Mouse (Mus musculus) brain, adult 2 months (tissue): Measurements from ENCODE around the gene Gm973.
A peak's percentile ranks its signal among the peaks of the same experiment; 100 is the strongest.

Experiments
- DNase-seq: peaks from one replicate; pipeline ENCODE4 v3.0.0; 2011; ENCODE audit warnings: low read depth, low spot score

Gene Gm973

DNA sequence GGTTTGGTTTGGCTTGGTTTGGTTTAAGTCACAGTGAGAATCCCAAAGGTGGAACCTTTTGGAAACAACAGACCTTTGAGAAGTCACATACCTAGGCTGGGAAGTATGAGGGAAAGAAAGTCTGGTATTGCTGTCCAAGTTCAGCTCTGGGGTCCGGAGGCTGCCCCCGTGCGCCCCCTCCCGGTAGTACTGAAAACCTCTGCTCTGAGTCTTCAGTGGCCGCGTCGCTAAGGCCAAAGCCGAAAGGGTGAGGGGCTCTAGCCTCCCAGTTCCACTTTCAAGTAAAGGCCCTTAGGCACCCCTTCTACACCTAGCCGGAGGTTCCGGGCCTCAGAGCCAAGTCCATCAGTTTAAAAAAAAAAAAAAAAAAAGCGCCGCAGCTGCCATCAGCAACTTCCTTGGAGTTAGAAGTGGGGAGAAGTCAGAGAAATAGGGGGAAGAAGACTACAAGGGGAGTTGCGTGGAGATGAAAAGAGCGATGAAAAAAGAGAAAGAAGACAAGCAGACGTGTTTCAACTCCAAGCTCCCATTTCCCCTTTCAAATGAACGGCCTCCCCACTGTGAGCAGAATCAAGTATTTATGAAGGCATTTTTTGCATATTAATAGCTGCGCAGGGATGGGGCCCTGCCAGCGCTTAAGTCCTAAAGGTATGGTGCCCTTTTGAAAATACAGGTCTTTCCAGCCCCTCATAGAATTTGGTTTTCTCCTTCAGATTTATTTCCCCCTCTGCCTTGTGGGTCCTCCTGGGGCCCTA, 68.8 kb downstream of the Gm973 start:
- peak; percentile 60 for DNase-seq

DNA sequence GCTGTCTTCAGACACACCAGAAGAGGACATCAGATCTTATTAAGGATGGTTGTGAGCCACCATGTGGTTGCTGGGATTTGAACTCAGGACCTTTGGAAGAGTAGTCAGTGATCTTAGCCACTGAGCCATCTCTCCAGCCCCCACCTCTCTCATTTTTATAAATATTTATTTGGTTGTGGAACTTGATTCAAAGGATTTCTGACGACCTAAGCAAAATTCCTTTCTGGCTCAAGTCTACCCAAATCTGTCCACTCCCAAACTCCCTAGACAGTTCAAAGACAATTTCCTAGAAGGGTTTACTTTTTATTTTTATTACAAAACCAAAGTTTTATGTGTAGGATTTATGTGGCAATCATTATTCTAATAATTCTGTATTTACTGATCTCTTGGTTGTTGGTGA, 73.2 kb downstream of the Gm973 start:
- no peak for DNase-seq

DNA sequence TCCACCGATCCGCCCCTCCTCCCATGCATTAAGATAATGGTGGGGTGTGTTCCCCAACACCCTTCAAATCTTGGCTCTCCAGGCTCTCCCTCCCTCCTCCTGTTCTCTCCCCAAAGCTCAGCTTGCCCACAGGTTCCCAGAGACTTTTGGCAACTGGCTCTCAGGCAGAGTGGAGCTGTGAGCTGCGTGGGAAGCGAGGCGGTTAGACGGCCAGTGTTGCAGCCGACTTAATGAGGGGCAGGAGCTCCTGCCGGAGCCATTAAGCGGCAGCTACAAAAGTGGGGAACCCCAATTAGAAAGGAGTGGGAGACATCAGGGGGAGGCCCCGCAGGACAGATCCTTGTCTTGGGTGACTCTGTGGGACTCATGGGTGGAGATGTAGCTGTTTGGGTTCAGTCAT, 76.3 kb downstream of the Gm973 start:
- peak; percentile 68 for DNase-seq

DNA sequence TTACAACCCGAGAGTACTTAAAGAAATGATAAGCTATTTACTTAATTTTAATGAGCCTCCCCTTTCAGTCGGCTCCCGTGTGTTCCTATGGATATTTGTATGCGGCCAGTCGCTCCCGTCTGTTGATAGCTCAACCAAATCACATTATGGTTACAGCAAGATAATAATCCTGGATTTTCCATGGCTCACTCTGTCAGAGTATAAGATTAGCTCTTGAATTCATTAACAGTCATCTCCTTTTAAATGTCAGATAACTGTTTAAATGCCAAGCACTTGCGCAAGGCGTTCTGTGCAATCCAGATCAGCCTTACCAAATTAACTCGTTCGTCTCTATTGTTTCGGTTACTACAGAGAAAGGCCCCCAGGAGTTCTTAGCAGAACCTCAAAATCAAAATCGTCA, 76.8 kb downstream of the Gm973 start:
- DNase-seq, result no peak

DNA sequence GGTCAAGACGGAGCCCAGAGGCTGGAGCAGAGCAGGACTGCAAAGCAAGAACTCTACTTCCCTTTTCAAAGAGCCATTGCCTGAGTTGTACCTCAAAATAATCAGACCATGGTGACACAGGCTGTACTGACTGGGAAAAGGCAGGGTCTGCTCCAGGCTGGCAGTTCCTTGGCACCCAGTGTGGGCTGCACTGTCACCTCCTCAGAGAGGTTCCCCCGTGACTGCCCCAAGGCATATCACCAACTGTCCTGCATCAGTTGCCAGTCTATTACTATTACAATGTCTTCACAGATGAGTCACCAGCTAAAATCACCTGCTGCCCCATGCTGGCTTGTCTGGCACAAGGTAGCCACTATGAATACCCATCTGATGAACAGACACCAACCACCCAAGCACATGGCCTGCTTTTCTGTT, 77.6 kb downstream of the Gm973 start:
- peak; percentile 89 for DNase-seq

DNA sequence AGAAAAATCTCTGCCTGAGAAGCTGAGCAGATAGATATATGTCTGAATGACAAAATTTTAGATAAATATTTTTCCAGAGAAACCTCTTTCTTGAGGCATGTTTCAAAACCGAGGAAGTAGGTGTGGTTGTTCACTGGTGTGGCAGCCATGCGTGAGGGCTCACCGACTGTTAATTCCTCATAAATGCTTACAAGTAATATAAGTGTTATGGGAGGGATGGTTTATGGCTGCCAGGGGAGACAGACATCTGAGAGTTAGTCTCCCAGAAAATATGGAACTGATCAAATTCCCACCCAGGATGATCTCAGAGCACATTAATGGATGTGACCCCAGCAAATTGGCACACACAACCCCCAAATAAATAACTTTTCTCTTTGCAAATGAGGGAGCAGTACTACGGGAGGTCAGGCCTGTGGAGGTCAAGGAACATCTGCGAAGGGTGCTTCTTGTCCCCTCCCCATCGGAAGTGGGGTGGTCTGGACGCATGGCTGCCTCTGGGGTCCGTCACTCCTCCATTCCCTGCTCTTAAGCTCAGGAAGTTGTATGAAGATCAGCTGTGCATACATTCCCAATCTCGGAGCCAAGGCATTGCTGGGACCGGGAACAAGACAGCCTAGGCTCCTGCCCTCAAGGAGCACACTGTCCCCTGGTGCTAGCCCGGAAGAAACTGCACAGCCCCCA, 78.7 kb downstream of the Gm973 start:
- no peak for DNase-seq

DNA sequence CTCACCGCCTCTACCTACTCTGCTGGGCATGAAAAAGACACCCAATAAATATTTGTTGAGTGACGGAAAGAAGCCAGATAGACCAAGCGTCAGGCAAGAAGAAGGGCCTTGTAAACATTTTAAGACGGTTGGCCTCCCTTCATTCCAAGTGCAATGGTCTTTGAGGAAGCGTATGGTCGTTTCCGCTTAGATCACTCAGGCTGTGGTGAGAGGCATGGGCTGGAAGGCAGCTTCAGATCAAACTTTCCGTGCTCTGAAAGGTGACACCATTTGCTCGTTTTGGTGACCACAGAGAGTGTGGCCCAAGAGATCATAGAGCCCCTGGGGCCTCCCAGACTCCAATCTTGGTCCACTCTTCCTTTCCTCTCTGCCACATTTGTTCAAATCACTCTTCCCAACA, 79.5 kb downstream of the Gm973 start:
- DNase-seq, result no peak

DNA sequence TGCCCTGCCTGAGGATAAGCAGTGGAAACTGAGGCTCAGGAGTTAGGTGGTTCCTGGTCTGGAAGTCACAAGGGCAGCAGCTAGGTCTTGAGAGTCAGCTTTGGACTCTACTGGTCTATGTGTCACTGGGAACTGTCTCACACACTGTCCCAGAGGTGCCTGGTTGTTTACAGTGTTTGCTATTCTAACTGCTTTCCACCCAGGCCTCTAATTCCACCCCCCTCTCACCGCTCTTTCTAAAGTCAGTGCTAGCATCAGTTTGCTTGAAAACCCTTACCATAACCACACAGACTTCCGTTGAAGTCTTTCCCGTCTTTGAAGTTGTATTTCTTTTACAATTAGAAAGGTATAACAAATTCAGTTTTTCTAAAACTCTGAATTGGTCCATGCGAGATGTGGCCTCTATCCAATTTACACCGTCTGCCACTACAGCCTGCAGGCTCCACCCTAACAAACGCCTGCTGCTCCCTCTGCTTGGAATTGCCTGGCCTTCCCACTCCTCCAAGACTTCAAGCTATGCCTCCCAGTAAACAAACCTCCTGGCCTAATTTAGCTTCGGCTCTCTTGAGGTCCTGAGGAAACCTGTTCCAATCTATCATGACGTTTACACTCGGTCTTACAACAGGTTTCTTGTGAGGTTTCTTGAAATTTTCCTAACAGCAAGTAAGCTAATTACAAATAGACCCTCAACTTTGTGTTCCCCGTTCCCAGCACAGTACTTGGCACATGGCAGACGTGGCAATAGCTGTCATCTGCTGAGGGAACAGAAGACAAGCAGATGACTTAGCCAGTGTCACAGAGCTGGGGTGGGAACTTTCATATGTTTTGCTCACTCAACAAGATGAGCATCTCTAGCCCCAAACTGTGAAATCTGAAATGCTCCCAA, 86.7 kb downstream of the Gm973 start:
- DNase-seq, result peak; percentile 90

DNA sequence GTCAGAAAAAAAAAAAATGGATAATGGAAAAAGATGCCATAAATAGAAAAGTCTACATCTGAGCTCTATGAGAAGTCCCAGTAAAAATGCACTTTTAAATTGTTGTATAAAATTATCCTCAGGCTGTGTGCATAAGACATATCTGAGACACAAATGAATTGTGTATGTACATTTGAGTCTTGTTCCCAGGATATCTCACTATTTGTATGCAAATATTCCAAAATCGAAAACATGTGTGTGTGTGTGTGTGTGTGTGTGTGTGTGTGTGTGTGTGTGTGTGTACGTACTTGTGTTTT, 87.3 kb downstream of the Gm973 start:
- no peak for DNase-seq

DNA sequence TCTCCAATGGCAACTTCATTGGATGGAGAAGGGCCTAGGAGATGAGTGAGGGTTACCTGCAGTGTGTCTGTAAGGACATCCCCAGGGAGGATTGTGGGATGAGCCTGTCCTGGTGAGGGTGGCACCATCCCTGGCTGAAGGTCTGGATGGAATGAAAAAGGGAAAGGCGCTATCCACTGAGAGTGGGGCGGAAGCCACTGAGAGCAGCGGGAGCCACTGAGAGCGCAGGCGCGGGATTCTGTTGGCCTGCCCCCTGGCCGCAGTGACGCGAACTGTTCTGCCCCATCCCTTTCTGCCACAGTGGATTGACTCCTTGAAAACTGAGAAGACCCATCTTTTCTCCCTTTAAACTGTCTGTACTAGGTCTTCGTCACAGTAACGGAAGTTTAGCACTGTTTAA, 87.8 kb downstream of the Gm973 start:
- DNase-seq, result no peak

DNA sequence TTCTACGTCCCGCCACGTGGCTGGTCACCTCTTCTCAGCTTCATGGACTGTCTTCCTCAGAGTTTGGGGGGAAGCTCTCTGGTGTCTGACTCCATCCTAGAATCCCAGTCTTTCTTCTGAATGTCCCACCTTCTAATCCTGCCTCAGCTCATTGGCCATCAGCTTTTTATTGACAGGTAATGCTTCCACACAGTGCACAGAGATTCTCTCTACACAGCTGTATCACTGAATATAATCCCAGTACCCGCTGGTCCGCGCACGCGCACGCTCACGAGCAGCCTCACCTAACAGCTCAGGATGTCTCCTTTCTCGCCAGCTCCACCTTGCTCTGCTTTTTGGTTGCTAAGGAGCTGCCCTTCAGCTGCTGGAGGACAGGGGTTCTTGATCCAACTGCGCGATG, 90.4 kb downstream of the Gm973 start:
- DNase-seq, result no peak

DNA sequence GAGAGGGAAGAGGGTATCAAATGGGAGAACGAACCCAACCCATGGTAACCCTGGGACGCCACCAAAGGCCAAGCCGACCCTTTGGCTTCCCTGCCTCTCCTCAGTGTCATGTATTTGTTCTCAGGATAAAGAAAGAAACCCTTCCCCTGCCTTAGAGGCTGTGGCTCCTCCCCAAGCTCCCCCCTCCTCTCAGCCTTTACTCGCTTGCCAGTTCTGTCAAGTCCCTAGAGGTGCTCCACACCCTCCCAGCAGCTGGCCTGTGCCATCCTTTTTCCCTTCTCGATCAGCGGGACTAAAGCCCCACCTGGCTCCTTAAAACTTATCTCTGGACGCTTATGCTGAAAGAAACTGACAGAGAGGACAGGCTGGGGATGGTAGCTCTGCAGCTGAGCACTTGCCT, 91.0 kb downstream of the Gm973 start:
- no peak for DNase-seq

DNA sequence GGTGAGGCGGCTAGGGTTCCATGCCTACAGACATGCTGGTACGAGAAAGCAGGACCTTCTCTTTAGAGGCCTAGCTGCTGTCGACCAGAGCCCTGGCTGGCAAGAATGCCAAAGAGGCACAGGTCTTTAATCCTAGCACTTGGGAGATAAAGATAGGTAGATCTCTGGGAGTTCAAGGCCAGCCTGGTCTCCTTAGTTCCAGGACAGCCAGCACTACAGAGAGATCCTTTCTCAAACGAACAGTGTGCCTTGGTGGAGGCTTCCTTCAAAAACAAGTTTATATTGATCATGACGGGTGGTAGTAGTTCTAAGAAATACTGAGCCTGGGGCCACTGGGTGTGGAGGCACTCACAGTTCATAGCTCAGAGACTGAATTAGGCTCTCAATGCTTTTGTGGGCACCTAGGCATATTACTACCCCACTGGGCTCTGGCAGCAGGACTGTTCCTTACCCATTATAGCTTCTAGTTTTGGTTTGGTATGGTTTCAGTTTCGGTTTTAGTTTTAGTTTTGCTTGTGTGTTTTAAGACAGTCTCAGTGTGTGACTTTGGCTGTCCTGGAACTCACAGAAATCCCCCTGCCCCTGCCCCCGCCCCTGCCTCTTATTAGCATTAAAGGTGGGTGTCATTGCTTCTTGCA, 92.2 kb downstream of the Gm973 start:
- no peak for DNase-seq

DNA sequence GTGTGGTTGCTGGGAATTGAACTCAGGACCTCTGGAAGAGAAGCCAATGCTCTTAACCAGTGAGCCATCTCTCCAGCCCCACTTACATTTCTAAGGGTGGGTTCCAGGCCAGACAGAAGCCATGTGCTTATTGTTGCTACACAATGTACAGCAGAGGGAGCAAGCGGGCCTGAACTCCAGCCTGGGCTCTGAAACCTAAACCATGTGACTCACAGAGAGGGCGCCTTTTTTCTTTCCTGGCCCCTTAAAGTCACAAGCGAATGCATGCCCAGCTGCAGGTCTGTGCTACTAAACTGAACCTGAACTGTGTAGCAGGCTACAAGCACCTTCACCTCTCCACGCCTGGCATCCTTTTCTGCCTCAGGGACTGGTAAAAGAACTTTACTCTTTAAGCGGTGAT, 92.9 kb downstream of the Gm973 start:
- DNase-seq, result no peak

DNA sequence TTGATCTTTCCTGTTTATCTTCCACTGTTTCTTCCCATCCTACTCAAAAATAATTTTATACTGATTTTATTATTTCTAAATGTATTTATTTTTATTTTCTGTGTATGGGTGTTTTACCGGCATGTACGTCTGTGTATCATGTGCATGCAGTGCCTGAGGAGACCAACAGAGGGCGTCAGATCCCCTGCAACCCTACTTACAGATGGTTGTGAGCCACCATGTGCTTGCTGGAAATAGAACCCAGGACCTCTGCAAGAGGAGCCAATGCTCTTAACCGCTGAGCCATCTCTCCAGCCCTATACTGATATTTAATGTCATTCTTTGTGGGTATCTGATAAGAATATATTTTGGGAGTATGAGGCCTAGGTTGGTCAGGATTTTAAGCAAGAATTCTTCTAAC, 93.4 kb downstream of the Gm973 start:
- no peak for DNase-seq

DNA sequence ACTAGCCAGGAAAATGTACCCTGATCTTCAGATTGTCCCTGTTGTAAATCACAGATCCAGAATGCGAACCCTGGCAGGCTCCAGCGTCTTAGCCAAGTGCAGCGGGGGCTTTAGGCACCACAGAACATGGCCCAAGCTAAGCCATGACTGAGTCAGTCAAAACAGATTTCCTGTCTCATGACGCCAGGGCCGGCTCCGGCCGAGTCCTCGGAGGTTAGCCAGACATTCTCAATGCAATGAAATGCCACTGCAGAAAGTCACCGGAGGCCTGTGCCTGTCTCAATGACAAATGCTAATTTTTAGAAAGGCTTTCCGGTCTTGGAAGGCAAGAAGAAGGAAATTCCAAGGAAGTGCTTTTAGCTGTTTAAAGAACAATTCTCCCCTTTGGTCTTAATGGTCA, 93.8 kb downstream of the Gm973 start:
- no peak for DNase-seq

DNA sequence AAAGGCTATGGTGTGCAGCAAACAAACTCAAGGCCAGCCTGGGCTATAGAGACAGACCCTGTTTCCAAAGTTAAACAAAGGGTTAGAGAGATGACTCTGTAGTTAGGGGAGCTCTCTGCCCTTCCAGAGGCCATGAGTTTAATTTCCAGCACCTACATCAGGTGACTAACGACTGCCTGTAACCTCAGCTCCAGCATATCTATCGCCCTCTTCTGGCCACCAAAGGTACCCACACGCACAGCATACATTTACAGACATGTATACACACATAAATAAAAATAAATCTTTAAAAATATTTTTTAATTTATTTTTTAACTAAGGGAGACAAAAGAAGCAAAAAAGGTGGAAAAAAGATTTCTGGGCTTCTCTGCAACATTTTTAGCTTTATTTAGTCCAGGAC, 94.9 kb downstream of the Gm973 start:
- no peak for DNase-seq

DNA sequence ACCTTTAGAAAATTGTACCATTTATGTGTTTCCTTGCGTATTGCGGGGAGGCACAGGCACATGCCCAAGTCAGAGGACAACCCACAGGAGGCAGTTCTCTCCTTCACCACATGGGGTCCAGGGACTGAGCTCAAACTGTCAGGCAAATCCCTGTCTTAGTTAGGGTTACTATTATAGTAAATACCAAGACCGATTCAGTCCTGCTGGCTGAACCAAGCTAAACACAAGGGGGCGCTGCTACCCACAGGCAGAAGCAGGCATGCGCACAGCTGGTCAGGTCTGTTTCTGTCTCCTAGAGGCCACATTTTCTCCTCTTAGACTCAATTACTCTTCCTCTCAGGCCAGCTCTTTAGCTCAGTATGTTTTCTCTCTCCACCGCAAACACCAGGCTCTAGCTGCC, 97.7 kb downstream of the Gm973 start:
- DNase-seq, result peak; percentile 43

DNA sequence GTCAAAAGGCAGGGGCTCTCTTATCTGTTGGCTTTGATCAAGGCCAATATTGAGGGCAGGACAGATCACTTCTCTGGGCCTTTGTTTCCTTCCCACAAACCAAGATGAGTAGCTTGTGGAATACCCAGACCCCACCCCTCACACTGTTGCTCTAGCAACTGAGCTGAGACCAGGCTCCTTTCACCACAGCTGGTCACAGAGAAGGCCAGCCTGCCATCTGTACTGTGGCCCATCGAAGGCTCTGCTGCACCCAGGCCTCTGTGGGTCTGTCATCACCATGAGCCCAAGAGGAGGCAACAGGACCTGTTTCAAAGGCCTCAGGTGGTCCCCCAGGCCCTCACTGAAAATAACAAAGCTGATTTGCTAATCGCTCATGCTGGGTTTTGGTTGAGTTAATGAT, 99.0 kb downstream of the Gm973 start:
- DNase-seq, result no peak

DNA sequence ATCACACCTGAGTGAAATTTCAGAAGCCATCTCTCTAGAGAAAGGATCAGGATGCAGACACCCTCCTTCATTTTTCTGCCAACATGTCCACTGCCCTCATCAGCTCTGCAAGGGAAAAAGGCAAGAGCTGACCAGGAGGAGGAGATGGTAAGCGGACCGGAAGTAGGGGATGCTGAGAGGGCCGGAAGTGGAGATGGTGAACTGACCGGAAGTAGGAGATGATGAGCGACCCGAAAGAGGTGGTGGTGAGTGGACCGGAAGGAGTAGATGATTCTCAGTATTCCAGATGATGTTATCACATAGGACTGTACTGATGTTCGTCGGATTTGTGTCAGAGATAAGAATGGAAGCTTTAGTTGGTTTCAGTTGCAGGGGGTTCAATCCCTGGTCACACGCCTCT, 103.1 kb downstream of the Gm973 start:
- DNase-seq, result no peak

DNA sequence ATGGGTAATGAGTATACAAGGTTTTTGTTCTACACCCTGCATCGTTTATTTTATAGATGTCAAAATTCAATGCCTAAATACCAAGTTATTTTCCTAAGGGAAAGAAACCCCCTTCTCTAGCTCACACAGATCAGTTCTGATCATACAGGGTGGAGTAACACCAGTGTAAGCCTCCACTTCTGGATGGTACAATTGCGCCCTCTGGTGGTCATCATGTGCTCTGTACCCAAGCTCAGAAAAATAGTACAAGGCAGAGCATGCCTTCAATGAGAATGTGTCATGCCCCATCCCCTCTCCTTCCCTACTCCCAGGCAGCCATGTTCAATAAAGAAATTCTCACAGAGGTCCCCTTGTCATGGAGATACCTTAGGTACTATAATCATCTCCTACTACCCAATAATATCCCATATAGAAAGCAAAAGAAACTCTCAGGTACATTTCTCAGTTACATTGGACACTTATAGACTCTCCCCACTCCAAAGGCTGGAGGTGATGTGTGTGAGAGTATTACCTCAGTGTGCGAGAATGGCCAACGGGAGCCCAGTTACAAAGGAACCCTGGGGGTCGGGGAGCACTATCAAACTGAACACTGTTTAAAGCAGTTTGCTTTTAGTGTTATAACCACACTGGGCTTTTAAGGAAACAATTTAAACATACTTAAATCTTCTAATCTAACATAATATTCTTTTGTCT, 107.4 kb downstream of the Gm973 start:
- DNase-seq, result peak; percentile 94

DNA sequence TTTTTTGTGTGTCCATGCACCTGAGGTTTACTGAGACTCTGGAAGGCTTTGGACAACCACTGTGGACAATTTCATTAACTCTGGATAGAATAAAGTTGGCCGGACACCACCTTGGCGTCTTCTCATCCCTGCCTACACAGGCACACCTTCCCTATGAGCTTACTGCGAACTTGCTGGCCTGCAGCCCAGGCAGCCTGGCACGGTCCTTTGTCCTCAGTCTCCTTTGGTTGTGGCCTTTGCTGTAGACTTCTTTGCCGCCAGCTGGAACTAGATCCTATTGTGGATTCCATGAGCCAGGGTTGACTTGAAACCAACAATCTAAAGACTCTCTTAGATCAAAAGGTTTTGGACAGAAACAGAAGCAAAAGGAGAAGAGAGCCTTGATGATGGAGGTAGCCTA, 109.3 kb downstream of the Gm973 start:
- peak; percentile 92 for DNase-seq
